Mouse (Mus musculus): Measurements from ENCODE around the gene Ncf2.

Ncf2 gene

DNA sequence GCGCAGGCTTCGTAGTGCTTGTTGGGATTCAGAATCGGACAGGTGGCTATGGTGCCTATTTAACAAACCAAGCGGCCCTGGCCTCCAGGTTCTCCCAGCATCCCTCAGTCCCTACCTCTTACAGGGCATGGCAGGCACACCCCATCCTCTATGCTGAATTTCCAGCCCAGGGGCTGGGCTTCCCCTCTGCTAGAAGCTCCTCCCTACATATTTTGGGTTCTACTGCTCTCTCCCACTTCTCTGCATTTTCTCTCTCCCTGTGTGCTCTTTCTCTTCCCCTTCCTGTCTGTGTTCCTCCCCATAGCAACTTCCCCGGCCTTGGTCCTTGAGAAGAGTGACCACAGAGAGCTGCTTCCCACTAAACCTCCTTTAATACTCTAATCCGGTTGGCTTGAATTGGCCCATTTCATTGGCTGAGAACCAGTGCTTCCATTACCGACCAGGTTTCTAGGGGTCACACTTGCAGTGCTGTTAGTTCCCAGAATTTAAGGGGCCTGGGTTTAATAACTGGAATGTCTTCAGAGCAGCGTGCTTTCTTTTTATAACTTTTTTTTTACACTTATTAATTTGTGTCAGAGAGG lies 3.2 kb upstream of the Ncf2 start:
- DNase-seq (ENCODE audit: low read depth), result no peak

DNA sequence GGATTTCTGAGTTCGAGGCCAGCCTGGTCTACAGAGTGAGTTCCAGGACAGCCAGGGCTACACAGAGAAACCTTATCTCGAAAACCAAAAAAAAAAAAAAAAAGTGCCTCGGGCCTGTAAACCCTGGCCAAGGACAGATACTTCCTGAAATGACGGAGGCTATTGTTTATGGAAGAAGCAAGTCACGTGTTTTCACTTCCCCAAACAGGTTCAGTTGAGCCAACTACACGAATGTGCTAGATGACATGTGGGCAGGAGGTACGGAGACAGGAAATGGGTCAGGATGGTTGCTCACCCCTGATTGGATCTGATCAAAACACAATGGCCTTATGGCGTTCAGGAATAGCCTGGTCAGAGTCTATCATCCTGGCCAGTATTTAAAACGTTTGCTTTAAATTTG lies 1.9 kb upstream of the Ncf2 start:
- peak; percentile 93 for DNase-seq (ENCODE audit: low read depth)

GRCm38 (mm10) chr1:152800633-152801176 lies 711 bp downstream of the Ncf2 start:
- DNase-seq (ENCODE audit: low read depth), result no peak

DNA sequence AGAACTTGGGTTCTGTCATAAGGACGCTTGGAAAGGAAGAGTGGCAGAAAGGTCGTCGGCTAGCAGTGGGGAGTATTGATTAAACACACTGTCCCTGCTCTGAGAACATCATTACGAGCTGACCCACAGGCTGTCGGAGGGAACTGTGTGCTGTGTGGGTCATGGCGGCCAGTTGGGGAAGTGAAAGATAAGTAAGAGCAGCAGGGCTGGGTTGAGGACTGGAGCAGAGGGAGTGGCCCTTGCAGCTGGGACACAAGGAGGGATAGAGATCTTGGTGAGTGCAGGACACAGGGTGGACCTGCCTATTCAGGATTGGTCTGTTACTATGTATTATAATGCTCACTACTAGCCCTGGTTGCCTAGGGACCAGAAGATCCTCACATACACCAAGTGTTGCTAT lies 4.9 kb downstream of the Ncf2 start:
- no peak for DNase-seq (ENCODE audit: low read depth)

DNA sequence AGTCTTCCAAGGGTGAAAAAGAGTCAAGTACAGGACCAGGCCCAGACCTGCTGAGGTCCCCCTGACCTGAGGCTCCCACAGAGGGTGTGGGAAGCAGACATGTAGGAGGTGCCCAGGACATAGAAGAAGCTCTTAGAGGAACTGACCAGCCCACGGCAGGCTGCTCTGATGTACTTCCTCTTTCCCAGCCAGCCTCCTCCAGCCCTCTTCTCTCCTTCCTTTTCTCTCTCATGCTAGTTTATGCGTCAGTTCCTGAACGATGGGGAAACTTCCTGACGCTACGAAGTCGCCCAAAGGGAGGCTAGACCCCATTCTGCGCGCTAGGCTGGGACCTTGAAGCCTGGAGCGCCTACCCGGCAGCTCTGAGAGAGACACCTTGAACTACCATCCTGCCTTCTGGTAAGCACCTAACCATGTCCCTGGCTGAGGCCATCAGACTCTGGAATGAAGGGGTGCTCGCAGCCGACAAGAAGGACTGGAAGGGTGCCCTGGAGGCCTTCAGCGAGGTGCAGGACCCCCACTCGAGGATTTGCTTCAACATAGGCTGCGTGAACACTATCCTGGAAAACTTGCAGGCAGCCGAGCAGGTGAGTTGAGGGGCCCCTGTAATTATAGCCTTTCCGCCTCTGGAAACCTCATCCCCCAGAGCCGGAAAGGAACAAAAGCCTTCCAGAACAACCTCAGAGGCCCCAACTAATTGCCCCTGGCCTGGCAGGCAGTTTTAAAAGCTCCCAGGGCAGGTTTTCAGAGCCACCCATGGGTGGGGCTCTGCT lies 7.8 kb downstream of the Ncf2 start:
- DNase-seq (ENCODE audit: low read depth), result peak; percentile 83

DNA sequence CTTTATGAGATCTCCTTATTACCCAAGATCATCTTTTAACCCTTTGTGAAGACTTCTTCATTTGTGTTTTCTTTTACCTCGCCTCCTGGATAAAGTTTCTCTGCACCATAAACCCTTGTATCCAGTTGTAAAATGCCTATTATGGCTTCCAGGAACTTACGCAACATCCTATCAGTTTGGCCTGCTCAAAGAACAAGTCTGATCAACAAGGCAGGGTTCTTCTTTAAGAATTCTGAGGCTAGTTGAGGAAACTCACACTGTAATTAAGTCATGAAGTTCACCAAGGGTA lies 8.3 kb downstream of the Ncf2 start:
- peak; percentile 66 for DNase-seq (ENCODE audit: low read depth)

DNA sequence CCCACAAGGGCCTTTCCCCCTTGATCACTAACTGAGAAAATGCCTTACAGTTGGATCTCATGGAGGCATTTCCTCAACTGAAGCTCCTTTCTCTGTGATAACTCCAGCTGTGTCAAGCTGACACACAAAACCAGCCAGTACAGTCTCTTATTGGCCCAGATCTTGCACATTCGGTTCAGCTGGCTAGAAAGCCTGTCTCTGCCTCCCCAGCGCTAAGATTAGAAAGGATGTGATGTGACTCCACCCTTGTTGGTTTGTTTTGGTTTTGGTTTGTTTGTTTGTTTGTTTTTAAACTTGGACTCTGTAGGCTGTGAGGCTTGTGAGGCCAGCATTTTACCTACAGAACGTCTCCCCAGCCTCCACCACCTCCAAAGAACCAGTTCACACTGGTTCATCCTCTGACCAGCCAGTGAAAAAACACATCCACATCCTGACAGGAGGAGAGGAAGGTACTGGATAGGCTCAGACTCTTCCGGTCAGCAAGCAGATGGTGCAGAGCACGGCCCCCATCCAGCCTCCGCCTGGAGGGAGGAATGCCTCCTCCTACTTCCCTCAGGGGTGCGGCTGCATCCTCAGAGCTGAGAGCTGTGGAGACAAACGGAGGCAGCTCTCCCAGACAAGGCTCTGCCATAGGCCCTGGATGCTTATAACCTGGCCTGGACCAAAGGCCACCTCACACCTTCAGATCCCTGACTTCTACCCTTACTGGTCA lies 9.7 kb downstream of the Ncf2 start:
- peak; percentile 77 for DNase-seq (ENCODE audit: low read depth)

GRCm38 (mm10) chr1:152810533-152811439 lies 10.8 kb downstream of the Ncf2 start:
- peak; percentile 85 for DNase-seq (ENCODE audit: low read depth)

DNA sequence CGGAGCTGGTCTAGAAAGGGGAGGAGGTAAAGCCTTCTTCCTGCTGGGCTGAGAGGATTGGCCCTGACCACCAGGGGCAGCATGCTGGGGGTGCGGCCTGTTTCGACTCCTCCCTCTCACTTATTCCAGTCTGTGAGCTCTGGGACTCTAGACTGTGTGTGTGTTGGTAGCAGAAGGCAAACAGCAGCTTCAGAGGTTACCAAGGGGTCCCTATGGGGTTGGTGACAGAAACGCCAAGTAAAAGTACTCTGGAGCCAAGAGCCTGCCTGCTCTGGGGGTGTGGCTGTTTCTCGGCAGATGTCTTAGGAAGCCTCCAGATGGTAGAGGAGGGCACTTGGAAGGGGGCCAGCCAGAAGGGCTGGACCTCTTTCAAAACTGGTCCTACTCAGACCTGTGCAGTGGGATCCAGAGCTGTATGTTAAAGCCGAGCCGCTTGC lies 15.3 kb downstream of the Ncf2 start:
- peak; percentile 51 for DNase-seq (ENCODE audit: low read depth)

DNA sequence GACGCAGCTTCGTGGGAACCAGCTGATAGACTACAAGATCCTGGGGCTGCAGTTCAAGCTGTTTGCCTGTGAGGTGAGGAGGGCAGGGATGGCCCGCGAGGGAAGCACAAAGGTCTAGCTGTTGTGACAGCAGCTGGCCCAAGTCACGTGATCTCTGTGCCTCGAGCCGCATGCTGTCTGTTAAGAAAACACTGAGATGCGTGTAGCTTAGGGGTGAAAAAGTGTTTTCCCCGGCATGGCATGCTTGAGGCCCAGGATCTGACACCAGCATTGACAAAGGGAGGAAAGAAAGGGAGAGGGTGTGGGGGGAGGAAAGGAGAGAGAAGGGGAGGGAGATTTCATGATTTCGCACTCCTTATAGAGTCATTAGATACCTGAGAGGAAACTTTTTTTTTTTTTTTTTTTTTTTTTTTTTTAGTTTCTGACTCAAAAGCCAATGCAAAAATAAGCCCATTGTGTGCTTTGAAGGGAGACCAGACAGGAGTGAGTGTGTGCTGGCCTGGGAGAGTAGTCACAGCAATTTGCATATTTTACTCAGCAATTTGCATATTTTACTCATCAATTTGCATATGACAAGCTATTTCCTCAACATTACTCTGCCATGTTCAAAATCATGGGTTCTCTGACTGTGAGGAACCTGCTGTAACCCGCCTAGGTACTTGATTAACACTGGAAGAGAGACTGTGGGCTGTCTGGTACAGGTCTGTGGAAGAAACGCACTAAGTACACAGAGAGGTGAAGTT lies 17.2 kb downstream of the Ncf2 start:
- no peak for DNase-seq (ENCODE audit: low read depth)

DNA sequence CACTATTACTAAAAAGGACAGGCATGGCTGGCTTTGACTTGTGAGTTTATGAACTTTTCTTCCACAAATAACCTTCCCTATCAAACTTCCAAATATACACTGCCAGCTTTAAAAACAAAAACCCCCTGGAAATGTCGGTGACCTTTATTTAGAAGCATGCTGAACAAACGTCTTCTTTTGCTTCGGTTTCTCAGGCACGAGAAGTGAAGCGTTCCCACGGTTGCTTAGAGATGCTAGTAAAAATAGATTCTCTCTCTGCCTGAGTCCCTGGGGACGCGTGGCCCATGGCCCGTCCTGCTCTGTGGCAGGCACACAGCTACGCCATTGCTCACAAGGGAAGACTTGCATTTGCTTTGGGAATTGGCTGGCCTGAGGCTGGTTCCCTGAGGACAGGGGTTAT lies 17.8 kb downstream of the Ncf2 start:
- no peak for DNase-seq (ENCODE audit: low read depth)

DNA sequence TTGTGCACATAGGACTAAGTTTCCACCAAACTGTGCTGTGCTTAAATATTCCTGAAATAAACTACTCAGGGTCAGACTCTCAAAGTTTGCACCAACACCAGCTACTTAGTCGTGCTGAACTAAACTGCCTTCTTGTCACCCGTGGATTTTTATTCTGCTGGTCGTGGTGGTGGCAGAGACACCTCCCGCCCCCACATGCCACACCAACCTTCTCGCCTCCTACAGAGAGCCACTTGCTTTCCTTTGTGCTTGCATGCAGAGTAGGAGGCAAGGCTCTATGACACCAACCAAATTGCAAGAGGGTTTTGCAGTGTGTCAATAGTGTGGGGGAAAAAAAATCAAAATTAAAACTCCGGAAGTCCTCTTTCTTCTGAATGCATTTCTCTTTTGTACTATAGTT lies 19.6 kb downstream of the Ncf2 start:
- no peak for DNase-seq (ENCODE audit: low read depth)

DNA sequence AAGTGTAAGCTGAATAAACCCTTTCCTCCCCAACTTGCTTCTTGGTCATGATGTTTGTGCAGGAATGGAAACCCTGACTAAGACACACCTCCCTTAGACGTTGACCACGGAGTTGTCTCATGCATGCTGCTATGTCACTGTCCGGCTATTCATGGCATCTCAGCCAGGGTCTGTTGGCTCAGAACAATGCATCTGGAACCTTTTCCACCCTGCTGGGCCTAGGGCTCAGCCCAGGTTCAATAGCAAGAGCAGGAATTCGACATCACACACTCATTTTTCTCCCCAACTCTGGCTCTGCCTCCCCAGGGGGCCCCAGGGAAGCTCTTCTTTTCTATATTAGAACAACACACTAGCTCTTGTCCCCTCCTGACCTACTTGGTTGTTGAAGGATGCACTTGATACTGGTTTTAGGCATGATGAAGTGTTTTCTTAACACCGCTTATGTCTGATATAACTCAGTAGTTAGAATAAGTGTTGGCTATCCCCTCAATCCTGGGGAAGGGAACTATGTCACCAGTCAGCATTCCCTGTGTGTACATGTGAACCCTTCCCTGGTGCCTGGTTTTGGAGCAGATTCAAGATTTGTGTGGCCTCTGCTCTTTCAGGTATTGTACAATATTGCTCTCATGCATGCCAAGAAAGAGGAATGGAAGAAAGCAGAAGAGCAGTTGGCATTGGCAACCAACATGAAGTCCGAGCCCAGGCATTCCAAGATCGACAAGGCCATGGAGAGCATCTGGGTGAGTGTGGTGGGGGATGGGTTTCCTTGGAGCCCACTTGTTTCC lies 21.1 kb downstream of the Ncf2 start:
- DNase-seq (ENCODE audit: low read depth), result peak; percentile 43

DNA sequence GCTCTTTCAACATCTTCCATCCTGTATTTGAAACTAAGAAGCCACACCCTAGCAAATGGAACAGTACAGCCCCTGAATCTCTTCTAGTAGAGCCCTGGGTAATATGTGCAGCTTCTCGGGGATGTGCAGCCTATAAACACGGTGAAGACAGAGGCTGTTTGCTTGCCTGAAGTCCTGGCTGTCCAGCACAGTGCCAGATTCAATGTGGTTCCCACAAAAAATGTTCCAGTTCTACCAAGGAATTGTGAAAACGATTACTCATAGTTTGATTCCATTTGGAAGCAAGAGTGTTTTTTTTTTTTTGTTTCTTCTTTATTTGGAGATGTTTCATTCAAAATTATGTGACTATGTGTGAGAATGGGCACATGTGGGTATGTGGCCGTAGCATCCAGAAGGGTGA lies 21.8 kb downstream of the Ncf2 start:
- no peak for DNase-seq (ENCODE audit: low read depth)

DNA sequence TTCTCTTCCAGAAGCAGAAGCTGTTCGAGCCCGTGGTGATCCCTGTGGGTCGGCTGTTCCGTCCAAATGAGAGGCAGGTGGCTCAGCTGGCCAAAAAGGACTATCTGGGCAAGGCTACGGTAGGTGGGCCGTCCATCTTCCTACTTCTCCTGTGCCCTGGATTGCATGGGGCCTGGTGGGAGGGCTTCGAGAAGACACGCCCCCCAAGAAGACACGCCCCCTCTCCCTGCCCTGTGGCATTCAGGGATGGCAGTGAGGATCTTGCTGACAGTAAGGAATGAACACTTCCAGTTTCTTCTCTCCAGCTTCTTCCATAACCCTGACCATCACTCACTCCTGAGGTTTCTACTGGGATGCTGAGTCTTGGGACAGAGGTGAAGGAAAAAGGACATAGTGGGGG lies 24.2 kb downstream of the Ncf2 start:
- DNase-seq (ENCODE audit: low read depth), result no peak

DNA sequence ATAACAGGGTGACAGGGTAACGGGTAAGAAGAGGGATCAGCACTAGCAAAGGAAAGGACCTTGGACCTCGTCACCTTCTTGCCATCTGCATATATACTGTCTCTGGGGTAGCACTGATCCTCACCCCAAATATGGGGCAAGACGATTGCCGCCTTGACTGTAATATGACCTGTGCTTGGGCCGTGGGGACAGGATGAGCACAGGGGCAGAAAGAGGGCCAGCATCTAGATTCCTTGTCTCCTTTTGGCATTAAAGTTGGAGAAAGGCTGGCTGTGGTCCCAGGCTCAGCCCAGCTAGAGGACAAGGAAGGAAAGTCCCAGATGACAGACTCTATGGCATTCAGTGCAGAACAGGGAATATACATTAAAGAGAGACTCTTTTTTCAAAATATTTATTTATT lies 26.5 kb downstream of the Ncf2 start:
- DNase-seq (ENCODE audit: low read depth), result no peak

DNA sequence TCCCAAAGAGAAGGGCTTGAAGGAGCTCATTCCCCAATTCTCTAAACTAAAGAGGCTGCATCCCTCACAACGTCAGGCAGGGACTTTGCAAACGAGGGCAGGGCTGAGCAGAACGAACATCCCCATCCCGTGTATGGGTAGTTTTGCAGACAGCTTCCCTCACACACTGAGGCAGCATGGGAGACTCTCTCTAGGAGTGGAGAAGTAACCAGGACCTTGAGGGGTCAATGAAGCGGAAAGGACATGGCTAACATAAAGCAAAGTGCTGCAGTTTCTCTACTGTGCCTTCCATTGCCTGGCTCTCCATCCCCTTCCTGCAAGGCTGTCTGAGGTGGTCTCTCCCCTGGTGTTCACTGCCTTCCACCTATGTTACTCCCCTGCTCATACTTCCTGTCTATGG lies 28.2 kb downstream of the Ncf2 start:
- DNase-seq (ENCODE audit: low read depth), result no peak

DNA sequence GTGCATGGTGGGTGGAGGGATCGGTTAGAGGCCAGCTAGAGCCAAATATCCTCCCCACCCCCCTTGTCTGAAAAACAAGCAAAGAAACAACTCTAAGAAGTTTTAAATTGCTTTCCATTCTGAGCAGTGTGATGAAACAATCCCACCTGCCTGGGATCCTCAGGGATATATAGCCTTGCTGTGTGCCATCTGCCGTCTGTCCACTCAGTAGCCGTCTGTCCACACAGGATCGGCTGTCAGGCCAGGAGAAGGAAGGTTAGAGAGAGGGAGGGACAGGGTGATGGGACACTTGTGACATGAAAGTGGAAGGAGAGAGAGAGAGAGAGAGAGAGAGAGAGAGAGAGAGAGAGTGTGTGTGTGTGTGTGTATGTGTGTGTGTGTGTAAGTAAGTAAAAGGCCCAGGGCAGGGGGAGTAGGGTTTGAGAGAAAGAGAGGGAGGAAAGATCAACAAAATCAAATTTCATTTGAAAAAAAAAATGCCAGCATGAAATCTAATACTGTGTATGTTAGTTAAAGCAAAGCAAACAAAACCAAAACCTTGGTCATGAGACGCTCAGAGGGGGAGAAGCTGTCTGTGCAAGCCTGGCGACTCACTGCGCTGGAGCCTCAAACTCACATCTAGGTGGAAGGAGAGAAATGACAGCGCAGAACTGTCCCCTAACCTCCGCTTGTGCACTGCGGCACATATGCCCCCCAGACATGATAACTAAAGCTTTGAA lies 28.8 kb downstream of the Ncf2 start:
- no peak for DNase-seq (ENCODE audit: low read depth)

GRCm38 (mm10) chr1:152830054-152830453 lies 30.1 kb downstream of the Ncf2 start:
- DNase-seq (ENCODE audit: low read depth), result no peak

DNA sequence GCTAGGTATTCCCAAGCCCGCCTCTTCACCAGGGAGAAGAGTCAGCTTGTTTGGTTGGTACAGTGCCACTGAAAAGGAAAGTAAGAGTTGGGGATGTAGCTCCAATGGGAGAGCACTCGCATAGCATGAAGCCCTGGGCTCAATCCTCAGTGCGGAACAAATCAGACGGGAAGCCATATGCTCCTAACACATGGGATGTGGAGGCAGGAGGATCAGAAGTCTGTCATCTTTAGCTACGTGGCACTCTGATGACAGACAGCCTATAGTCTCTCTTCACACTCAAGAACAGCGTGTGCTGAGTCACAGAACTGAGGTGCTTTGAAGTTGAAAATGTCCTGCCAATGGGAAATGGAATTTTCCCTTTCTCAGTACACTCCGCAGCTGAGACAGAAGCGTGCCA lies 31.0 kb downstream of the Ncf2 start:
- no peak for DNase-seq (ENCODE audit: low read depth)
